Mouse (Mus musculus) adipocyte (in vitro differentiated cells): ENCODE results near the gene Slc4a5.

Experiments
- DNase-seq: peaks from one replicate; pipeline ENCODE4 v3.0.0-alpha.2; 2016; ENCODE audit warnings: low spot score

The Slc4a5 gene

DNA sequence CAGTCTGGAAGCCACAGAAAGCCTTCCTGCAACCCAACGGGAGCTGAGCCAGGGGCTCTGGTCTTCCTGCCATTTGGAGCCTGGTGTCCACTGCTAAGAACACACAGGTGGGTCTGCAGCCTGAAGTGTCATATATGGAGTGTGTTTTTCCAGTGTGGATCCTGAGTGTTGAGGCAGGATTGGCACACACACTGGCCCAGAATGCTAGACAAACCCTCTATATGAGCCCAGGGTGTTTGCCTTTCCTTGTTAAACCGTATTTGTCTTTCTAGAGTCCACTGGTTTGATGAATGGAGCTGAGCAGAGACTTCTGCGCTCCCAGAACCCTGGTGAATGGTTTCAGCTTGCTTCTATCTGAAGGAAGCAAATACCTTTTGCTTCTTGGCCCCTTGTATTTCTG is at the start of gene Slc4a5:
TSS of gene Slc4a5 (plus strand) at position 15 of the 400 bp plus-strand sequence.
- DNase-seq: no peak

DNA sequence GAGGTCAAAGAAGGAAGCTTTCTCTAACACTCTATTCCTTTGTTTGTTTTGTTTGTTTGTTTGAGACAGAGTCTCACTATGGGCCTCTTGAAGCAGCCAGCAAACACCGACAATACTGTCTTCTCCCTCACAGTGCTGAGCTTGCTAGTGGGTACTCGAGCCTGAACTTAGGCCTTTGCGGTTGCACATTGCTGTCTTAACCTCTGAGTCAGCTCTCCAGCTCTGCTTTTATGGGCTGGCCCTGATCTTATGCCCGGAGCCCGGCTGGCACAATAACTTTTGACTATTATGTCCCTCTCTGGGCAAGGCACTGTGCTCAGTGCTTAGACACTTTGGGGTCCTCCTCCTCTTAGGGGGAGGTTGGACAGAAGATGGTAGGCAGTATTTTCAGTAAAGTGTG is 49.8 kb upstream of the Slc4a5 start:
- peak; percentile 84 for DNase-seq

DNA sequence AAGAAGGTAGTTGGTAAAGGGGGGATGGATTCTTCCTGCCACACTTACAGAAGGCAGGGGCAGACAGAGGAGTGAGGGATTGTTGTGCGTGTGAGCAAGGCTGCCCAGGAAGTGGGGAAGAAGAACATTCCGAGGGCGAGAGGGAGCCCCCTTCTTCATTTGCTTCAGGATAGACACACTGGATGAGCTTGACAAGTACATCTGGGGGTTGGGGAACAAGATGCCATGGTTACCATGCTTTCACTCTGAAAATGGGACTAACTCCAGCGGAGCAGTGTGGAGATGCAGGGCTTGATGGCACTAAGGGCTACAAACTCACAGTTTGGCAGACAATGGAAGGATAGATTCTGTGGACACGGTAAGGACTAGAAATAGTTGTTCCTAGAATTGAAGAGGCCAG is 48.6 kb upstream of the Slc4a5 start:
- DNase-seq: no peak

DNA sequence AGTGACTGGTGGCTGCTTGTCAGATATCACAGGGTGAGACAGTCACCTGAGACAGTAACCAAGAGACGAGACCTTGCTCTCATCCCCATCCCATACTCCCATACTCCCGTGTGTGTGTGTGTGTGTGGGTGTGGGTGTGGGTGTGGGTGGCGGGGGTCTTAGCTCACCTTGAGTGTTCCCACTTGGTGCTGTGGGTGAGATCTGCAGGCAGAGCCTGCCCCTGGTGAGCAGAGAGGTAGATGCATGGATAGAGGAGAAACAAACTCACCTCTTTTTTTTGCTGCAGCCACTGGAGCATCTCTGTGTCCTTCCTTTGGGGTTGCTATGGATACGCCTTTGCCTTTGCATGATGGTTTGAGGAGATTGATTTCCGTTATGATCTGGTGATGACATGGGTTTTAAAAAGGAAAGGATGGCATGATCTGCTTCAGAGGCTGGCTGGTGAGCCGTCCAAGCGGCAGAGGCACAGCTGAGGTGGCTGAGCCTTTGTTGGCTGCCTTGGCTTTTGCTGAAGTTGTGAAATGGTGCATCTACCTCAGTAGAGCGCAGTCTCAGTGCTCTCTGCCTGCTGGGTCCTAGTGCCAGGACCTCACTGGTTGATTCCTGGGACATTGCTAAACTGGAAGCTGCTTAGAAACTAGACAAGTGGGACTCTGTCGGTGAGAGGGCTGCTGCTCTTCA is 47.2 kb upstream of the Slc4a5 start:
- DNase-seq: peak; percentile 38

DNA sequence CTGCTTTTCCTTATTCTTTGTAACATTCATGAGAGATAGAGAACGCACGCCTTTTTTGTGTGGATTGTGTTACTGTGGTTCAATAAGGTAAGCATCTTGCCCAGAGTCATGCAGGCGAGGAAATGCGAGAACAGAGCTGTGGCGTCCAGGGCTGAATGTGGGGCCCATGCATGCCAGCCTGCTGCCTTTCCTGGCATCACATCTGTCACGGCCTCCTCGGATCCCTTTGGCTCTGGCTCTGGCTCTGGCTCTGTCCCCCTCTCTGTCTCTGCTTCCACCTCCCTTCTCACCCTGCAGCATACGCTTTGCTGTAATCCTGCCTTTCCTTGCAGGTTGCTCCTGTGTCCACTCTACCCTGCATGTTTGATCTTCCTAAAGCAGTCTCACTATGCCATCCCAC is 43.6 kb upstream of the Slc4a5 start:
- no peak for DNase-seq

DNA sequence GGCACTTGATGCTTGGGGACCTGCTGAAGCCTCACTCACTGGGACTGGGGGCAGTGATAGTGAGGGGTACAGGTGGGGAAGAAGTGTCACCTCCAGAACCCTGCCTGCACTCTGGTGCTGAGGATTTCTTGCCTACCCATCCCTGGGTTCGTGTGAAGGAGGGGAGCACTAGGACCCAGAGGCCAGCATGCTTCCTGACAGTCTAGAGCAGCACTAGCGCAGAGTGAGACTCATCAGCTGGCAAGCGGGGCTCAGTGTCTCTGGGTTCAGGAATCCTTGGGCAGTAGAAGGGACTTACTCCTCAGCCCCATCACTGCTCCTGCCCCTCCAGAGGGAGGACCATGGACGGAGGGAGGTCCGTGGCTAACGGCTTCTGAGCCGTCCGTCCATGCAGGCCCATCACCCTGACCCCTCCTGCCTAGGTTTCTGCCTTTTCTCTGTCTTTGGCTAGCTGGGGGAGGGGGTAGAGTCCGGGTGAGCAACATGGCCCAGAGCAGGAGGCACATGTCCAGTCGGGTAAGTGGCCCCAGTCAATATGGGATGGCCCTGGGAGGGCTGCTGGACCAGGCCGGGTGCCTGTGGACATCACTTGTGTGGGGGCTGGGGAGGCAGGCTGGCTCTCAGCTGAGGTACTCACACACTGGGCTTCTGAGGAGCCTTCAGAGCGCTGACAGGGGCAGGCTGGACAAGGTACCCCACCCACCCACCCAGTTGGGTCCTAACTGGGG is 40.1 kb upstream of the Slc4a5 start:
- no peak for DNase-seq

DNA sequence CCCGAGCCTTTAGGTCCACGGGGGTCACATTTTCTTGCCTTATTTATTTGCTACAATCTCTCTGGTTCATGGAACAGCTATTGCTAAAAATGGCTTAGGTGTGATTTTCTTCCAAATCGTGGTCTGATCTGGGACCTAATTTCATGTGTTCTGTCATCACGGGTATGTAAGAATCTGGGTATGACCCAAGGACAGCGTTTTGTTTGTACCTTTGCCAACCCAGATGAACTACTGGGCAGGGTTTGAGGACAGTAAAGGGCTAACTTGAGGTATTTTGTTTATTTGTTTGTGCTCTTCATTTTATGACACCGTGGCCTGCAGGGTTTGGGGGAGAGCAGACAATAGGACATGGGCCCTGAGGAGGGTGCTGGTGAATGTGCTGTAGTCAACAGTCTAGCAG is 39.0 kb upstream of the Slc4a5 start:
- peak; percentile 30 for DNase-seq

DNA sequence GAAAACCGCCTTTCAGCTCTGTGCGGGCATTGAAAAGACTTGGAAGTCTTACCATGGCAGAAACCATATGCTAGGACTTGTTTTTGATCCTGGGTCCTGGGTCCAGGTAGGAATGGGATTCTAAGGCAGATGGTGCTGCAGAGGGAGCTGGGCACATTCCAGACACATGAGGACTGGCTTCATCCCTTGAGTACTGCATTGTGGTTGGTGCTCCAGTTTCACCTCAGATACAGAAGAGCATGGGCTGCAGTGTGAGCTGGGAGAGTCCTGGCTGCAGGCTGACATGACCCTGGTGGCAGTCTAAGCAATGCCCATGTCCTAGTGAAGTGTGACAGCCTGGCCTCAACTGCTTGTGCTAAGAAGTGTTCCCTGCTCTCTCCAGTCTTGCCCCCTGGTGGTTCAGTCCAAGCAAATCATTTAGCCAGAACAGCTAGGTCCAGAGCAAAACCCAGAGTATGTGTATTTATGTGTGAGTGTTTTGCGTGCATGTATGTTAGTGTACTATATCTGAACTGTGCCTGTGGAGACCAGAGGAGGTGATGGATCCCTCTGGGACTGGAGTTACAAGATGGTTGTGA is 34.7 kb upstream of the Slc4a5 start:
- peak; percentile 49 for DNase-seq

DNA sequence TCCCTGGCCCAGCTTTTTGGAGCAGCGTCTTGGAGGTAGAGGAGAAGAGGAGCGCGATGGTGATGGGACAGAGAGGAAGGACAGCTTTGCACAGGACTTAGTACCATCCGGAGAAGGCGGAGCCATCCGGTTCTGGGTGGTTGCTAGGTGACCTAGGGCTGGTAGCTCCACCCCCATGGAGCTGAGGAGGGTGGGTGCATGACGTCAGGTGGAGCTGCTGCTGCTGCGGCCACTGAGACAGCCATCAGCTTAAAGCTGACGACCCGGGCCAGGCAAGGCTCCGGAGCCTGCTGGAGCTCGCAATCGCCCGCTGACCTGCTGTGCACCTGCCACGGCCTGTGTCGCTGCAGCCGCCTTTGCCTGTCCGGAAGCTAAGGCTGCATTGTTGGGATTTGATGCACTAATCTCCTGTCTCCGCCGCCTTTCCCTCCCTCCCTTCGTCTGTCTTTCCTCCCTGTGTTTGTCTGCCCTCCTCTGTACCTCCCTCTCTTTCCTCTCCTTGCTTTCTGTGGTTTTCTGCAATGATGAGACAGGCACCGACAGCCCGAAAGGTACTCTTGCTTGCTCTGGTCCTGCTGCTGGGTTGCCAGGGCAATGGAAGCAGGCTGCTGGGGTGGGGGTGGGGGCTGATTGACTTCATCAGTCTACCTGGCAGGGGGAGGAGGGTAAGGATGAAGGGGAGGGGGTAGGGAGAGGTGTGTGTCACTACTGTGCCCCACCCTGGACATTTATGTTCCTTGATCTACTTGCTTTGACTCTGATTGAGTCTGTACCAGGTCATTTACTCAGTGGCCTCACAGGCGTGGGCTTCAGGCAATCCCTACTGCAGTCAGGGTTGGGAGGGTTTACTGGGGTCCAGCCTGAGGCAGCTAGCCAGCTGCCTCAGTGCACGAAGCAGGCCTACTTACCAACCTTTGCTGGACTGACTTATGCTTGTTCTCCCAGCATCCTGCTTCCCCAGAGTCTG is 33.5 kb upstream of the Slc4a5 start:
- no peak for DNase-seq

DNA sequence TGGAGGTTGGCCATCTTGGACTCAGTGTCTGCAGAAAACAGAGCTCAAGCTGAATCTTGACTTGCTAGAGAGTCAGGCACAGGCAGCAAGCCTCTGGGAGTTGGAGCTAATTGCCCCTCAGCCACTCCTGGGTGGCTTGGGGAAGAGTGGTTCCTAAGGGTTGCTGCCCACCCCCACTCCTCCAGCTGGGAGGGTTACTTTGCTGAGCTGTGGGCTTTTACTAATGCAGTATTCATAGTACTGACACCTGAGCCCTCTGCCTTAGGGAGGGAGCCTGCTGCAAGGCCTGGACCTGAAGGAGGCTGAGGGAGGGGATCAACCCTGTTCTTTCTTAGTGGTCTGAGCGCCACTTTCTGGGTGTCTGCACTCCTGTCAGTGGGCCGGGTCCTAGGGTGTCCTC is 32.7 kb upstream of the Slc4a5 start:
- DNase-seq: no peak

DNA sequence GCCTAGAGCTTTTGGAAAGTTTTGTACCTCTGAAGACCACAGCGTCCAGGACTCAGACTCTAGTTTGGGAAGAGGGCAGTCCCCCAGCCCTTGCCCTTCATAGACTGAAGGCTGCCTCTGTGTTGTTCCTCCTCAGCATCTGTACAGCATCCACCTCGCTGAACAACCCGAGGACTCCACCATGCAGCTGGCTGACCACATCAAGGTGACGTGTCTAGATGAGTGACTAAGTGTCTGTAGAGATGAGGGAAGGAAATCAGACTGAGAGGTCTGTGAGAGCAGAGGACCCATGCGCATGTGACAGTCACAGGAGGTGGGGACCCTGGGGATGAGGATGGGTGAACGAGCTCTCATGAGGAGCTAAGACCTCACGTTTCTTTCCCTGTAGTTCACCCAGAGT is 26.1 kb upstream of the Slc4a5 start:
- DNase-seq: no peak

DNA sequence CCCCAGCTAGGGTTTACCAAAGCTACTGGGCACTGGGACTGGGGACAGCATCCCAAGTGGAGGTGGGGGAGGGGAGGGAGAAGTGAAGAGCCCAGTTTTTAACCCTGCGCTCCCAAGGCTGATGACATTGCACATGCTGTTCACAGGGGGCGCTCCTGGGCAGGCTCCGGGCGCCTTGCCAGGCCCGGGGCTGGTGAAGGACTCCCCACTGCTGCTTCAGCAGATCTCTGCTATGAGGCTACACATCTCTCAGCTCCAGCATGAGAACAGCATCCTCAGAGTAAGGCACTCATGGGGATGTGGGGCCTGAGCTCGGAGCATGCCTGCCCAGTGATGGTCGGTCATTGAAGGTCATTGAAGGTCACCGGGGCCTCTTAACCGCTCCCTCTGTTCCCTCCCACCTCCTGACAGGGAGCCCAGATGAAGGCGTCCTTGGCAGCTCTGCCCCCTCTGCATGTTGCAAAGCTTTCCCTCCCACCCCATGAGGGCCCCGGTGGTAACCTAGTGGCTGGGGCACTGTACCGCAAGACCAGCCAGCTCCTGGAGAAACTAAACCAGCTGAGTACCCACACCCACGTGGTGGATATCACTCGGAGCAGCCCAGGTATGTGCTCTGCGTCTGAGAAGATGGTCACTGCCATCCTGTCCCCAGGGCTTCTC is 22.2 kb upstream of the Slc4a5 start:
- no peak for DNase-seq

DNA sequence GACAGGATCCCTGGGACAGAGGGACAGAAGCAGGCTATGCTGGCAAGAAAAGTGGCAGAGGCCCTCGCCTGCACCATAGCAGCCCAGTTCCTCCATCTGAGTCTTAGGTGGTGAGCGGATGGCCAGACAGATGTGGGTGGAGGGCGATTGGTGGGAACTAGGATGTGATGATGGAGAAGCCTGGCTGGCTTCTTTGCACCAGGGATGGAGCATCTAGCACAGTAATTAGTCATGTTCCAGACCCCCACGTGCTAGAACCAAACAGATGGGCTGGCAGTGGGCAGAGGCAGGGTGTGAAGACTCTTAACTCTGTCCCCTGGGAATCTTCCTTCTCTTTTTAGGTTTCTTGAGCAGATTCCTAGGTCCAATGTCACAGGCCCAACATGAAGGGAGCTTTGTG is 16.3 kb upstream of the Slc4a5 start:
- no peak for DNase-seq

DNA sequence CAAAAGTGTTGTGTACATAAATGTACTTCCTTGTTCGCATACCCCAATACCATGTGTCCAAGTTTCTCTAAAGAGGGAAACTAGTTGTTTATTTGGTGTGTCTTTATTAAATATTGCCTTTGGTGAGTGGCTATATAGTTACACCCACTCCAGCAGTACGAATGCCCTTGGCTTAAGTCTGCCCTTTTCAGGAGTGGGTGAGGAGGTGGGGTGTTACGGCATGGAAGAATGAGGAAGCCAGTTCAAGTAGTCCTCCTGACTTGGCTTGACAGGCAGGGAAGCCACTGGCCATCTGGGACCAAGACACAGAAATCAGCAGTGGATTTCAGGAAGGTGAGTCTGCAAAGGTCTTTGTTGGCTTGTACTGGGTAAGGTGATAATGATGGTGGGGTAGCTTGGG is 13.8 kb upstream of the Slc4a5 start:
- no peak for DNase-seq

DNA sequence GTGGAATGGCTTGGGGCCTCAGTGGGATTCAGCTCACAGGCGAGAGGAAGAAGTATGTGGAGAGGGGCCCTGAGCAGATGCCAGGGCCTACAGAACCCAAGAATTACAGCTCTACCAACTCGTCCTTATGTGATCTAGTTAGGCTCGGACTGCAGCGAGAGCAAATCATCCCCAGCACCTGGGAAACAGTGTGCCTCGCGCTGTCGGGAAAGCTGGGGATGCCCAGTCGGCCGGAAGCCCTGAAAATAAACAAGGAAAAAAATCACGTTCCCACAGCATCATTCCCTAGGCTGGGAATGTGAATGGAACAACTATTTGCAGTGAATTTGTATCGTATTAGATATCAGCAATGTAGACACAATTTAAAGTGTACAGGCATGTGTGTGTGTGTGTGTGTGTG is 13.3 kb upstream of the Slc4a5 start:
- no peak for DNase-seq

DNA sequence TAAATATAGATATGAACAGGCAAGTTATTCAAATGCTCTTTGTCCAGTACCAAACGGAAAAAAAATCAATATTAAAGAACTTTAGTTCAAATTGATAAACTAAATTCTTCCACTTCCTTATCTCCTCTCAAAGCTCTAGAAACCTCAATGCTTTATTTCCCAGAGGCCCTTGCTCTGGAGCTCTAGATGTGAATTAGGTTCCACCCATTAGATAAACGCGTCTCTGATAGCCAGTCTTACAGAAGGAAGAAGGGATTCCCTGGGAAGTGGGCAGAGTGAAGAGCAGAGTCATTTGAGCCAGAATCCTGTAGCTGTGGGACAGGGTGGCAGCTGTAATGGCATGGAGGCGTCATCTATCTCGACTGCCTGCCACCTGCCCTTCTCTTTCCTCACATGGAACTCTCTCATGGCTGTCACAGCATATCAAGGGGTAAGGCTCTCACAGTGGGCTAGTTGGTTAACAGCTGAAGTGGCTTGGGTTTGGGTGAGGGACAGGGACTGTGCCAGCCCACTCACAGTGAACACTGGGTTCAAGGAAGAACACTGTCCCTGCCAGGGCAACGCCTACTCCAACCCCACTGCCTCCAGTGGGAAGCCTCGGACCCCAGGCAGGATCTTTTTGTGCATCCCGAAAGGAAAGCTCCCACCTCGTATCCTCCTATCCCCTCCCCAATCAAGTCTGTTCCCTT is 12.1 kb upstream of the Slc4a5 start:
- no peak for DNase-seq

DNA sequence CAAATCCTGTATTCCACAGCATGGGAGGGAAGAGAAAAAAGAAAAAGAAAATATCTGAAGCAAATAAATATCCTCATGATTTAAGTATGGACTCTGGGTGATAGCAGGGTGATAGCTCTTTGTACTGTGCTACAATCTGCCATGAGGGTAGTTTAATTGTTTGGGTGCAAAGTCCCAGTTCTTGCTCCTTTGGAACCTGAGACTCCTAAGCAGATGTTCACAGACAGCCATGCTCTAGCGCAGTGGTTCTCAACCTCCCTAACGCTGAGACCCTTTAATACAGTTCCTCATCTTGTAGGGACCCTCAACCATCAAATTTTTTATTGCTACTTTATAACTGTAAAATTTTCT is 11.6 kb upstream of the Slc4a5 start:
- no peak for DNase-seq

DNA sequence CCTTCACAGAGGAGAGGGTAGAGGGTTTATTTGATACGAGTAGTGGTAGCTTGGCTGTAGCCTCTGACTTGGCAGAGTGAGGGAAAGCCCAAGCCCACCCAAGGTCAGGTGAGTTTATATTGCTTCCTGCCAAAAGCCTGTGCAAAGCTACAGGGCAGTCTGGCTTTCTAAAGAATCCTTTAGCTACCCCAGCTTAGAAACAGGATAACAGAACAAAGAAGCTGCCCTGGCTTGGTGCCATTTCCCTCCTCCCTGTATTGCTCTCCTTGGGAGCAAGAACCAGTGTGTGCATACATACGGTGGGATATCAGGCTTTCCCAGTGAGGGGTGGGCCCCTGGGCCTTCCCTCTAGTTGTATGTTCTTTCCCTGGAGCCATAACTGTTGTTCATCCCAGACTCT is 9.1 kb upstream of the Slc4a5 start:
- no peak for DNase-seq

DNA sequence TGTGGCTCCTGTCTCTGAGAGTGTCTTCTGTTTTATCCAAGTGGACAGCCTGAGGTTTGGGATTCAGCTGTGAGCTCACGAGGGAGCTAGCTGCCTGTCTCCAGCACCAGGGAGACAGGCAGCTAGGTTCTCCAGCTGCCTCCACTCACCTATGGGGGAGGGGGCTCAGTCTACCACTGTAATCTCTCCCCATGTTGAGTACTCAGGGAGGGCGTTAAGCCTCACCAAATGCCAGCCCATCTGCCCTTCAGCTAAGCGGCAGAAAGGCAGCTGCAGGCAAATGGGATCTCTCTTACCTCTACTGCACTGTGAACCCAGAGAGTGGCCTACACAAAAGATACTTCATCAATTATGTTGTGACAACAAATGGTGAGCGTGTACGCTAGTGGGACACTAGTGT is 8.1 kb upstream of the Slc4a5 start:
- no peak for DNase-seq

DNA sequence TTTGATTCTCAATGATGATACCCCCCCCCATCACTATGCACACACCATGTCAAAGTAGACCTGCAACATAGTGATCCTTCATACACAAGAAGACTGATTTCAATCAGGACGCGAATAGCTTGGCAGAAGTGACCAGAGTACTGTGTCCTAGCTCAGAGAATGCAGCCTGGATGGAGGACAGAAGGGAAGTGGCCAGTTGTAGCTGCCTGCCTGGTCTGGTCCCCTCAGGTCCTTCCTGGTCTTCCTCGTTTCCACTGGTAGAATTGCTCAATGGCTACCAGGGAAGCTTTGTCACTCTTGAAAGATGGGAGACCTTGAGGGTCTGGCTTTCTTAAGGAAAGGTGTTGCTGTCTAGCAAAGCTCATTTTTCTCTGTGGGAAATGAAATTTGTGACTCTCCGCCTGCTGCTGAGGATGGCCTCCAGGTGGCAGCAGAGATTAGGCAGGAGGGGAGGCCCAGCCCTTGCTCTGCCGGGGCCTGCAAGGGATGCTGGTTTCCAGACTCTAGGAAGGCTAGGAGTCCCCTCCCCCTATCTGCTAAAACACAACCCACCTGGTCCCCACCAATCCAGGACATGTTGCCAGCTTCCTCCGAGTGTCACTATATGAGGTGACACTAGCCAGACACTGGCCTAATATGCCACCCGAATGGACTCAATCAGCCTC is 4.5 kb upstream of the Slc4a5 start:
- peak; percentile 83 for DNase-seq

DNA sequence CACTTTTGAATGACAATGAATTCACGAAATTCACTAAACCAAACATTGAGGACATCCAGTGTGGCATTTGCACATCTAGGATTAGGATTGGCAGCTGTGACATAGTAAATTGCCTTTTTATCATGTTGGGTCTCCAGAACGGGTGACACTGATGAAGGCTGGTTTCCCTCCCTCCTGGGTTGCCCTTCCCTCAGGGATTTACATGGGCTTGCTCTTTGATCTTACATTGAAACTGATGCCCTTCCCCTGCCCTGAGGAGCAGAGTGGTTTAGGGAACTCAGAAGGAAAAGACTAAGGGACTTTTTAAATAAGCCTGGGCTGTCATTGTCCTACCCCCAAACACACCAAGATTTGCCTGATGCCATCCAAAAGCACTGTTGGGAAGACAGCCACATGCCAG is 11.9 kb downstream of the Slc4a5 start:
- no peak for DNase-seq
